Mouse (Mus musculus): Measurements from ENCODE around the gene Ppme1. TPM values are rescaled to one million over a fixed set of nuclear protein-coding genes. Genes with fewer than 3 reads are reported as not detected.

The Ppme1 gene
- polyA plus RNA-seq, 2 experiments, result 18.9 to 20.4 TPM

DNA sequence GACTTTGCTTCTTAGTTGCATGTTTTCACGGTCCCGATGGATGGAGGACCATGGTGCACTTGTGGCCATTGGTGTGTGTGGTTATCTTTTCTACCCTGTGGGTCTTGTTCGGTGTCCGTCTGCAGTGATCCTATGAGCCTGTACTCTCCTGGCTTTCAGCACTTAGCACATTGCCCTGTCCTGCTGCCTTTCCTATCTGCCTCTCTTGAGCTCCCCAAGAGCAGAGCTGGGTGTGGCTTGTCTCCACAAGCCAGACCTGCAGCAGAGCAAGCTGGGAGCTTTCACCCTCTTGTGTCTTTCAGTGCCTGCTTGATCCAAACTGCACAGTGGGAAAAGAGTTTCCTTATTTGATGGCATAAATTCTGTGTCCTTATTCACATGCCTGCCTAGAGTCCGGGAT is 54.6 kb downstream of the Ppme1 start:
- Histone ChIP-seq H3K4me1 (replicated peaks; ENCODE audit: control insufficient read depth in 2 of 2, insufficient read depth in 2 of 2, low read length in 1 of 2) (peaks cover 0 to 14% of the 10 kb centered on the region in 2 experiments; a peak in 2 of 4 replicates), H3K4me3 (ENCODE audit: insufficient read depth in 1 of 2, low read depth in 2 of 2, low read length in 2 of 2) (no peak overlapping the region), H3K27me3 (ENCODE audit: control insufficient read depth, insufficient read depth, low read length) (no peaks in the 10 kb centered on the region), H3K36me3 (replicated peaks; ENCODE audit: control insufficient read depth, insufficient read depth, low read depth) (no peaks in the 10 kb centered on the region), H3K27ac (no peak overlapping the region), H3K4me2 (ENCODE audit: low read depth) (peak overlapping the region; percentile 2; the same call in 1 of the 2 replicates), H3K9me3 (ENCODE audit: control insufficient read depth, low read length) (no peaks in the 10 kb centered on the region), H3K9ac (replicated peaks) (no peak overlapping the region)
- WGBS (ENCODE audit: insufficient replicate concordance), result 67% methylated on average over 5 of the region's 5 CpGs
- no peak for TF ChIP-seq CTCF (IDR thresholded peaks at IDR 0.05; ENCODE audit: low read depth)
- ATAC-seq (ENCODE audit: insufficient read depth) (peak; percentile 83), DNase-seq (ENCODE audit: low read depth in 3 of 3, low spot score in 3 of 3) (peak in 2 of 3 experiments; percentile 3 to 24)

DNA sequence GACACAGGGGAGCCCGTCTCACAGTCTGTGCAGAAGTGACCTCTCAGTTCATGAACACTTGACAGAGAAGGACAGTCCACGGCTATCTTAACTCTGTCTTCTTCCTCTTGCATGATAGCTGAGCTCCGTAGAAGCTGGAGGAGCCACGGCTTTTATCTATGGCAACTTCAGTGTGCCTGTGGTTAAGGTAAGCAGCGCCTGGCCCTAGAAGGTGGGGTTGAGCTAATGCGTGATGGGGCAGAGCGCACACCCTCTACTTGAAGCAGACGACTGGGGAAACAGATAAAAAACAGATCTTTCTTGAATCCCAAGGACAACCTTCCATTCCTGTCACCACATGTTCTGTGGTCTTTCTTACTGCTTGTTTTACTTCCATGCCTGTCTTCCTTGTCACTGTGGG is 55.2 kb downstream of the Ppme1 start:
- H3K27ac ChIP-seq, result no peak overlapping the region
- peak; percentile 83 for ATAC-seq (ENCODE audit: insufficient read depth)

DNA sequence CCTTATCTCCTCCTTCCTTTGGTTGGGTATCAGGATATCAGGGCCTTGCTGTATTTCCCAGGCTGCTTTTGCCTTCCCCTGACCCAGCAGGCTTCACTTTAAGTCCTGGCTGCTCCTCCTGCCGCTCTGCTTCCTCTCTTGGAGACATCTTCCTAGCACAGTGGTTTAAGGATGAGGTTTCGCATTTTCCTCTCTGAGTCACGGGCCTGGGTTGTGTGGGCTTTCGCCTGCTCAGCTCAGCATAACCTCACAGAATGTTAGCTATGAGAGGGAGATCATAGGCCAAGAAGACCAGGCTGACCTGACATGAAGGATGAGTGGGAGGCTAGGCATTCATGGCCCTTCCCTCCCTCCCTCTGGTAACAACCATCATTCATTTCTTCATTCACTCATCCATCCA is 59.4 kb downstream of the Ppme1 start:
- H3K36me3 ChIP-seq (replicated peaks; ENCODE audit: control insufficient read depth, insufficient read depth, low read depth), result no peaks in the 10 kb centered on the region
- H3K4me3 ChIP-seq (ENCODE audit: insufficient read depth in 1 of 2, low read depth in 2 of 2, low read length in 2 of 2), result no peak overlapping the region
- no peak overlapping the region for H3K4me2 ChIP-seq (ENCODE audit: low read depth)
- no peak for DNase-seq (ENCODE audit: low read depth in 3 of 3, low spot score in 3 of 3)
- H3K27ac ChIP-seq, result no peak overlapping the region
- no peaks in the 10 kb centered on the region for H3K9me3 ChIP-seq (ENCODE audit: control insufficient read depth, low read length)
- H3K4me1 ChIP-seq (replicated peaks; ENCODE audit: control insufficient read depth in 2 of 2, insufficient read depth in 2 of 2, low read length in 1 of 2), result peaks cover 3 to 18% of the 10 kb centered on the region in 2 experiments; a peak in 3 of 4 replicates
- H3K9ac ChIP-seq (replicated peaks), result no peak overlapping the region
- WGBS (ENCODE audit: insufficient replicate concordance), result 62% methylated on average over 4 of the region's 4 CpGs
- no peaks in the 10 kb centered on the region for H3K27me3 ChIP-seq (ENCODE audit: control insufficient read depth, insufficient read depth, low read length)
- ATAC-seq (ENCODE audit: insufficient read depth), result no peak
- TF ChIP-seq CTCF (IDR thresholded peaks at IDR 0.05; ENCODE audit: low read depth) (no peak), EP300 (IDR thresholded peaks at IDR 0.05; ENCODE audit: low read depth) (no peak)

More for the DNA sequence above, 55.2 kb downstream of the Ppme1 start:
- DNase-seq (ENCODE audit: low read depth in 3 of 3, low spot score in 3 of 3), result peak in 2 of 3 experiments; percentile 4 to 30
- Histone ChIP-seq H3K27me3 (ENCODE audit: control insufficient read depth, insufficient read depth, low read length) (no peaks in the 10 kb centered on the region), H3K36me3 (replicated peaks; ENCODE audit: control insufficient read depth, insufficient read depth, low read depth) (no peaks in the 10 kb centered on the region), H3K4me1 (replicated peaks; ENCODE audit: control insufficient read depth in 2 of 2, insufficient read depth in 2 of 2, low read length in 1 of 2) (peaks cover 0 to 14% of the 10 kb centered on the region in 2 experiments; a peak in 2 of 4 replicates), H3K4me2 (ENCODE audit: low read depth) (peak overlapping the region; percentile 11), H3K4me3 (ENCODE audit: insufficient read depth in 1 of 2, low read depth in 2 of 2, low read length in 2 of 2) (no peak overlapping the region), H3K9me3 (ENCODE audit: control insufficient read depth, low read length) (no peaks in the 10 kb centered on the region), H3K9ac (replicated peaks) (no peak overlapping the region)
- TF ChIP-seq EP300 (IDR thresholded peaks at IDR 0.05; ENCODE audit: low read depth) (peak; percentile 51; the same call in 1 of the 2 replicates), CTCF (IDR thresholded peaks at IDR 0.05; ENCODE audit: low read depth) (no peak)
- 13% methylated on average over 8 of the region's 8 CpGs for WGBS (ENCODE audit: insufficient replicate concordance)

DNA sequence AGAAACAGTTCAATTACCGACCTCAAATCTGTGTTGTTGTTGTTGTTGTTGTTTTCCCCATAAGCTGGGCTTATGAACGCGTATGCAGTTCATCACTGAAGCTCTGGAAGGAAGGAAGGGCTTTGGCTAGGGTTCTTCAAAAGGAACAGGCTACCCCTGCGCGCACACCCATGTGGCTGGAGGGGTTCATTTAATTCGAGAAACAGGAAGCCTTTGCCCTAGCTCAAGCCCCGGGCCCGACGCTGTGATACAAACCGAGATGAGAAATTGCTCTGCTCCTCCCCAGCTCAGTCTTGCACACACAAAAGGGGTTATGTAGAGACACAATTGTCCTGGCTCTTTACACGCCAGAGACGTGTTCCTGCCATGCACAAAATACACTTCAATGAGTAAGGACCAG is 61.8 kb downstream of the Ppme1 start:
- H3K27ac ChIP-seq, result no peak overlapping the region

GRCm38 (mm10) chr7:100309679-100310078 is 62.4 kb downstream of the Ppme1 start:
- Histone ChIP-seq H3K4me3 (ENCODE audit: insufficient read depth in 1 of 2, low read depth in 2 of 2, low read length in 2 of 2) (no peak overlapping the region), H3K9me3 (ENCODE audit: control insufficient read depth, low read length) (no peaks in the 10 kb centered on the region), H3K27me3 (ENCODE audit: control insufficient read depth, insufficient read depth, low read length) (no peaks in the 10 kb centered on the region), H3K4me2 (ENCODE audit: low read depth) (no peak overlapping the region), H3K27ac (no peak overlapping the region), H3K9ac (replicated peaks) (no peak overlapping the region), H3K4me1 (replicated peaks; ENCODE audit: control insufficient read depth in 2 of 2, insufficient read depth in 2 of 2, low read length in 1 of 2) (peaks cover 3 to 8% of the 10 kb centered on the region in 2 experiments; a peak in 3 of 4 replicates), H3K36me3 (replicated peaks; ENCODE audit: control insufficient read depth, insufficient read depth, low read depth) (no peaks in the 10 kb centered on the region)
- no peak for ATAC-seq (ENCODE audit: insufficient read depth)
- WGBS (ENCODE audit: insufficient replicate concordance), result 49% methylated on average over 6 of the region's 6 CpGs
- DNase-seq (ENCODE audit: low read depth in 3 of 3, low spot score in 3 of 3), result no peak
- TF ChIP-seq EP300 (IDR thresholded peaks at IDR 0.05; ENCODE audit: low read depth) (no peak), CTCF (IDR thresholded peaks at IDR 0.05; ENCODE audit: low read depth) (no peak)

More for the DNA sequence above, 61.8 kb downstream of the Ppme1 start:
- no peak overlapping the region for H3K9ac ChIP-seq (replicated peaks)
- 54% methylated on average over 12 of the region's 12 CpGs for WGBS (ENCODE audit: insufficient replicate concordance)
- TF ChIP-seq CTCF (IDR thresholded peaks at IDR 0.05; ENCODE audit: low read depth) (no peak), EP300 (IDR thresholded peaks at IDR 0.05; ENCODE audit: low read depth) (no peak)
- no peak for ATAC-seq (ENCODE audit: insufficient read depth)
- no peak overlapping the region for H3K4me2 ChIP-seq (ENCODE audit: low read depth)
- peaks cover 3 to 8% of the 10 kb centered on the region in 2 experiments; a peak in 3 of 4 replicates for H3K4me1 ChIP-seq (replicated peaks; ENCODE audit: control insufficient read depth in 2 of 2, insufficient read depth in 2 of 2, low read length in 1 of 2)
- H3K27me3 ChIP-seq (ENCODE audit: control insufficient read depth, insufficient read depth, low read length), result no peaks in the 10 kb centered on the region
- H3K9me3 ChIP-seq (ENCODE audit: control insufficient read depth, low read length), result no peaks in the 10 kb centered on the region
- no peaks in the 10 kb centered on the region for H3K36me3 ChIP-seq (replicated peaks; ENCODE audit: control insufficient read depth, insufficient read depth, low read depth)
- DNase-seq (ENCODE audit: low read depth in 3 of 3, low spot score in 3 of 3), result no peak
- no peak overlapping the region for H3K4me3 ChIP-seq (ENCODE audit: insufficient read depth in 1 of 2, low read depth in 2 of 2, low read length in 2 of 2)
